Mouse (Mus musculus): Measurements from ENCODE around the gene Skint6.
"Not testable (repeated sequence)": the region's sequence is repeated elsewhere in the genome, so short reads cannot be mapped to it uniquely, and the experiment has no call there.

Skint6 gene

DNA sequence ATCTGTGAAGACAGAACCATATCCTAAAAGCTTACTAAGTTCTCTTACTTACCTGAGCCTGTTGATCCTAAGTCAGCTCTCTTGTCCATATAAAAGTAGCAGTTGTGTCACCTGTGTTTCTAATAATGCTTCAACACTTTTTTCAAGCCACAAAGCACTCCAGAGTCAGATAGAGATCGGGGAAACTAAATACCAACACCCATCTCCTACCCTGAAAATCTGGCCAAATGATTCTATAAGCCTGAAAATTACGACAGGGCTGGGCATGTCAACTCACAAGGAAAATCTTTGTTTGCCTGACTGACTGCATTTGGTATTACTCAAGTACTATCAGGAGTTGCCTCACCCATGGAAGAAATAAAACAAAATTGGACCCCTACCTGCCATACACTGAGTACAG is at the start of gene Skint6:
Gene Skint6 (minus strand): TSS at position 101 of the 400 bp plus-strand sequence.
- DNase-seq (ENCODE audit: low spot score): no peak

GRCm38 (mm10) chr4:113320911-113321310 is 34.1 kb upstream of the Skint6 start:
- no peak for DNase-seq (ENCODE audit: low spot score)

DNA sequence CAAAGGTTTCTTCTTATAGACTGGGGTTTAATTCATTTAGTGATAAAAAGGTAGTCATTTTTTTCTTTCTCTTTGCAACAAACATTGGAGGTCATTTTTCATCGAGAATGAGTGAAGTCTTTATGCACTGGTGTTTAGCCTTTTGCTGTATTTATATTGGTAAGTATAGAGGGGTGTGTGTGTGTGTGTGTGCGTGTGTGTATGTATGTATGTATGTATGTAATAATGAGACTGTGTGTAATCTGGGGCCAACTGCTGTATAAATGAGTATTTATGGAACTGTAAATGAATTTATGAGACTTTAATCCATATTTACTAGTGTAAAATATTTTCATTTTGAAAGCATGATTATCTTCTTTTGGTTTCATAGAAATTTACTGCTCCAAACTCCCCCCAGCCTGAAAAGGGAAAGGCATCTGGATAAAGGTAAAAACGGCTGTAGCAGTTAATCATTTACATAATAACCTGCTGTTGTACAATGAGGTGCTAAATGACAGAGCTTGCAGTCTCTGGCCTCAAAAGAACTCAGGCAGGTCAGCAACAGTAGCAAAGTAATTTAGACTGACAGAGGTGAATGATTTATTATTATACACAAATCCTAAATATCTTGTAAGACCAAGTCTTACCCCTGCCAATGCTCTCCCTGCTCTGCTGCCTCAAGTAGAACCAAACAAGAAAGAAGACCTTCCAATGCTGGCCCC is 15.2 kb upstream of the Skint6 start:
- no peak for DNase-seq (ENCODE audit: low spot score)

DNA sequence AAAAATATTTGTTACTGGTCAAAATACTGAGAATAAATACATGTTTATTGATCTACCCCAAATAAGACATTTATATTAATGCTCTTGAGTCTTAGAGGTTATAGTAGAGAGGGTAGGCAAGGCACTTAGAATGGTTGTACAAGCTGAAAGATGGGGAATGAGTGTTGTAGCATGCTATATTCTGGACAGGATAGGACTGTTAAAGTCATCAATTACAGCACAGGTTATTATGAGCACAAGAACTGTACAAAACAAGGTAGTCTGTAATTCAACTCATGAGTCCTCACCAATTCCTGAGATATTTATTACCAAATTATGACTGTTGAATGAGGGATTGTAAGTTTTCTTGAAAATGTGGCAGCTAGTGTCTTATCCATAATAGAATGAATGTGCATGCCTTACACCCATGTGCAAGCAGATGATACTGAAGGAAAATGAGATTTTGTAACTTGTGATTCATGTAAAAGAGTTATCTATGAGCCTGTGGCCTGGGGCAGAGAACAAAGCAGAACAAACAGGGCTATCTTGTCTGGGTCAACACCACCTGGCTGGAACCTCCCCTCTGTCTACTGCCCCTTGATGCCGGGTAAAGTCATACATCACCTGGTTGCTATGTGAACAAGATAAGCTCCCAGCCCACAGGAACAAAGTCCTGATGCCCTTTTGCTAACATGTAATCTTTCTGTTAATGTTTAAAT is 23.3 kb downstream of the Skint6 start:
- no peak for DNase-seq (ENCODE audit: low spot score)

- no peak for DNase-seq (ENCODE audit: low spot score)
Observed at GRCm38 (mm10) chr4:113245808-113246207, 41.0 kb downstream of the Skint6 start.

- no peak for DNase-seq (ENCODE audit: low spot score)
Observed at GRCm38 (mm10) chr4:113067621-113068020, 219.2 kb downstream of the Skint6 start.

DNA sequence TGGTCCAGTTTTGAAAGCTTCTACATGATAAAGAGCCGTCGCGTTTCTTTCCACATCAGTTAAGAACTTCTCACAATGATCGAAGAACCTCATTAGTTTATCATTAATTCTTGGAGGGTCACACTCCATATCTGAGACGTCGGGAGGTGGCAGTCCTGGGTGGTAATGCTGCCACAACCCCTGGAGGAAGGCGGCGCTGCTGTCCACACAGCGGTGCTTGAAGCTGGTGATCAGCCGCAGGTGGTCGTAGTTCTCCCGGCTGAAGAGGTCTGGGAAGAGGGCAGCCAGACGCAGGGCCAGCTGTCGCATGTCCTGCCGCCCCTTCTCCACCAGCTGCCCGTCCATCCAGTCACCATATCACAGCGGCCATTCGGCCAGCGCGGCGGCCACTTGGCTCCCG is 307.6 kb downstream of the Skint6 start:
- DNase-seq (ENCODE audit: low spot score): not testable (repeated sequence)

GRCm38 (mm10) chr4:112790646-112791045 is 496.1 kb downstream of the Skint6 start:
- DNase-seq (ENCODE audit: low spot score): no peak

- DNase-seq (ENCODE audit: low spot score): no peak
Observed at GRCm38 (mm10) chr4:112774766-112775165, 512.0 kb downstream of the Skint6 start, which contains the start of gene Skint10. Gene Skint10 (minus strand): TSS chr4:112774866.
